Mouse (Mus musculus): ENCODE measurements around the gene Trim62. TPM values are rescaled to one million over a fixed set of nuclear protein-coding genes. Genes with fewer than 3 reads are reported as not detected.

Gene Trim62
- total RNA-seq, 4 experiments from 2014 or later = 14.2 to 17.7 (median 16.5) TPM

GRCm38 (mm10) chr4:128957155-128957911 is 74.0 kb downstream of the Trim62 start:
- no peak for DNase-seq (ENCODE audit: low spot score in 2 of 2)

- DNase-seq (ENCODE audit: low spot score in 2 of 2) = no peak
These were observed 74.8 kb downstream of the Trim62 start for GRCm38 (mm10) chr4:128958156-128958555.

GRCm38 (mm10) chr4:128958849-128959248 is 75.5 kb downstream of the Trim62 start:
- no peak for DNase-seq (ENCODE audit: low spot score in 2 of 2)

GRCm38 (mm10) chr4:128959676-128960075 is 76.3 kb downstream of the Trim62 start:
- no peak for DNase-seq (ENCODE audit: low spot score in 2 of 2)

Other genes starting within 250 kb of the Trim62 start
- gene Phc2, start 228.9 kb upstream of the Trim62 start, total RNA-seq (2022) = 10 to 100 TPM; 87.3 to 94.0 (median 91.6) TPM
- gene A3galt2, start 128.2 kb upstream of the Trim62 start, total RNA-seq (2022) = under 1 TPM; 0.13 to 0.53 (median 0.22) TPM
- 10 to 100 TPM; 22.1 to 28.3 (median 25.5) TPM for gene Zfp362, start 77.5 kb upstream of the Trim62 start, total RNA-seq (2022)
- gene Azin2, start 78.9 kb downstream of the Trim62 start, total RNA-seq (2022) = 10 to 100 TPM; 38.0 to 45.0 (median 43.4) TPM
- 10 to 100 TPM; 26.3 to 32.0 (median 27.8) TPM for gene Ak2, start 108.4 kb downstream of the Trim62 start, total RNA-seq (2022)
- gene Rnf19b, start 174.7 kb downstream of the Trim62 start, total RNA-seq (2022) = 10 to 100 TPM; 38.6 to 49.5 (median 41.8) TPM
- not detected for gene Tmem54, start 222.0 kb downstream of the Trim62 start, total RNA-seq (2022)
- 1,000 to 10,000 TPM; 1,891 to 2,020 (median 1,922) TPM for gene Hpca, start 238.5 kb downstream of the Trim62 start, total RNA-seq (2022)